Mouse (Mus musculus) layer of hippocampus, adult 9-10 months (tissue): ENCODE measurements around the gene Gm21761.
"Not testable (repeated sequence)": the region's sequence is repeated elsewhere in the genome, so short reads cannot be mapped to it uniquely, and the experiment has no call there.

ENCODE experiments used
- DNase-seq: peaks from one replicate; pipeline ENCODE4 v3.0.0; 2022; ENCODE audit warnings: low spot score

Gene Gm21761

GRCm38 (mm10) chr13:119929172-119929571, at the start of gene Gm21761:
Gene Gm21761, minus strand, starts transcription at chr13:119929272.
- not testable (repeated sequence) for DNase-seq

- not testable (repeated sequence) for DNase-seq
These were observed 40.1 kb upstream of the Gm21761 start for GRCm38 (mm10) chr13:119969163-119969562.

GRCm38 (mm10) chr13:119968193-119968592, 39.1 kb upstream of the Gm21761 start:
- DNase-seq, result not testable (repeated sequence)

- not testable (repeated sequence) for DNase-seq
These were observed 36.9 kb upstream of the Gm21761 start for GRCm38 (mm10) chr13:119965968-119966367.

- DNase-seq, result not testable (repeated sequence)
These were observed 36.4 kb upstream of the Gm21761 start for GRCm38 (mm10) chr13:119965302-119965952.

GRCm38 (mm10) chr13:119962856-119963255, 33.8 kb upstream of the Gm21761 start:
- not testable (repeated sequence) for DNase-seq

- DNase-seq, result not testable (repeated sequence)
These were observed 26.5 kb upstream of the Gm21761 start for GRCm38 (mm10) chr13:119955567-119955966.

GRCm38 (mm10) chr13:119955089-119955488, 26.0 kb upstream of the Gm21761 start:
- not testable (repeated sequence) for DNase-seq

- not testable (repeated sequence) for DNase-seq
These were observed 21.6 kb upstream of the Gm21761 start, which contains the start of gene B020031M17Rik for GRCm38 (mm10) chr13:119950706-119951105. Gene B020031M17Rik, minus strand, starts transcription at chr13:119950806.

GRCm38 (mm10) chr13:119924597-119925340, 4.3 kb downstream of the Gm21761 start:
- not testable (repeated sequence) for DNase-seq

GRCm38 (mm10) chr13:119916966-119917722, 11.9 kb downstream of the Gm21761 start:
- not testable (repeated sequence) for DNase-seq

- DNase-seq, result not testable (repeated sequence)
These were observed 12.6 kb downstream of the Gm21761 start for GRCm38 (mm10) chr13:119916449-119916848.

- not testable (repeated sequence) for DNase-seq
These were observed 30.5 kb downstream of the Gm21761 start for GRCm38 (mm10) chr13:119898549-119898948.

- not testable (repeated sequence) for DNase-seq
These were observed 34.4 kb downstream of the Gm21761 start, which contains the start of gene Tcstv1 for GRCm38 (mm10) chr13:119894685-119895084. Gene Tcstv1, minus strand, starts transcription at chr13:119894785.

GRCm38 (mm10) chr13:119886896-119887295, 42.2 kb downstream of the Gm21761 start:
- not testable (repeated sequence) for DNase-seq

GRCm38 (mm10) chr13:119864395-119864999, 64.6 kb downstream of the Gm21761 start:
- not testable (repeated sequence) for DNase-seq

GRCm38 (mm10) chr13:119862399-119862798, 66.7 kb downstream of the Gm21761 start:
- DNase-seq, result not testable (repeated sequence)
